Mouse (Mus musculus): ENCODE results near the gene Plin3.

DNA sequence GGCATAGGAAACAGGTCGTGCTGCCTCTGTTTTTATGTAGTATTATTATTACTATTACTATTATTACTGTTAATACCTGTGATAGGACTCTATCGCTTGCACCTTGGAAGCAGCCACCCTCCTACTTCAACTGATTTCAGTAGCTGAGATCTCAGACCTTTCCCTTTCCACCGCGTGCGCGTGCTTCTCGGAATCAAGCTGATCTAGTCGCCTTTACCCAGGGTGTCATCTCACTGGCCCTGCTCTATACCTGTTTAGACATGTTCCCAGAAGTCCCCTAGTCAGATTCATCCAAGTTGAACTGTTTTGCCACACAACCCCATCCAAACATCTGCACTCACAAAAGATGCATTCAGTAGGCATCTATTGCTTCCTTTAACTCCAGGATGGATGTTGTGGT is 59.3 kb downstream of the Plin3 start:
- TF ChIP-seq CTCF (IDR thresholded peaks at IDR 0.05; ENCODE audit: borderline replicate concordance, control insufficient read depth, extremely low read depth, insufficient read depth, low read length, poor library complexity) (no peak), POLR2A (IDR thresholded peaks at IDR 0.05; ENCODE audit: control insufficient read depth, extremely low read depth, insufficient read depth, low read length, poor library complexity) (no peak)
